ENCODE assay signal across 8 mouse cellular contexts in the genomic region with DNA sequence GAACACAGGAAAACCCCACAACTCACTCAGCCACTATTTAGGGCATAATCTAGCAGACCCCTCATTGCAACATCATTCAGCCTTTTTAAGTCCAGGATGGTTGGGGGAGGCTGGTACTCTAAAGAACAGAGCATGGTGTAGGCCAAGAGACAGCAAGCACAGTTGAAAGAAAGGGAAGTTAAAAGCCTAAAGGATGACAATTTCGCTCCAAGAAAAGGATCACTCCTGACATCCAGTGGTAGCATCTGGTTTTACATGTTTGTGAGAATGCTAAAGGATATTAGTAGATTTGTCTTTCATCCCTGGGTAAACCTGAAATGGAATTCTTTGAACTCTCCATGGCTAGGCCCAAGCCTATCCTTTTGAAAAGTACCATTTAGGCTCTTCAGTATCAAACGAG. TPM values are rescaled to one million over a fixed set of nuclear protein-coding genes. Genes with fewer than 3 reads are reported as not detected.
DNase-seq lines count a peak whose midpoint lies in the region; ATAC-seq lines count a peak whose summit lies in the region.

No protein-coding gene starts in this region.

- intact Hi-C loops in left cerebral cortex, postnatal 4 days (cut with DNase I): loop anchor here (2.0 kb wide), 1 partner anchor 205 kb away; no protein-coding TSS in a partner anchor

- peak; percentile 82 for ATAC-seq in hindbrain, embryonic 14.5 days (ENCODE audit: low FRiP score)

- H3K9ac ChIP-seq in hindbrain, embryonic 14.5 days: no peak overlapping the region

- no peaks in the 10 kb centered on the region for H3K36me3 ChIP-seq in heart, embryonic 10.5 days
- H3K36me3 ChIP-seq in hindbrain, embryonic 14.5 days (replicated peaks; ENCODE audit: control insufficient read depth, insufficient read depth): no peaks in the 10 kb centered on the region

- H3K4me3 ChIP-seq in heart, embryonic 10.5 days: no peak overlapping the region
- H3K4me3 ChIP-seq in hindbrain, embryonic 14.5 days (replicated peaks; ENCODE audit: low read length): no peak overlapping the region

- H3K9me3 ChIP-seq in heart, embryonic 10.5 days: no peaks in the 10 kb centered on the region
- H3K9me3 ChIP-seq in hindbrain, embryonic 14.5 days (ENCODE audit: control insufficient read depth, low read length): no peaks in the 10 kb centered on the region

- no peaks in the 10 kb centered on the region for H3K4me1 ChIP-seq in heart, embryonic 10.5 days
- no peaks in the 10 kb centered on the region for H3K4me1 ChIP-seq in hindbrain, embryonic 14.5 days (replicated peaks; ENCODE audit: control insufficient read depth, insufficient read depth, low read length)

- H3K27ac ChIP-seq in heart, embryonic 10.5 days: no peak overlapping the region
- H3K27ac ChIP-seq in hindbrain, embryonic 14.5 days: no peak overlapping the region

- peak; percentile 8 to 60 for DNase-seq in heart, adult 18-20 months
- no peak for DNase-seq in heart, embryonic 10.5 days (ENCODE audit: low spot score)
- DNase-seq in A20 (ENCODE audit: low read depth, low spot score): peak; percentile 31
- peak; percentile 62 for DNase-seq in brain, adult 2 months (ENCODE audit: low read depth, low spot score)
- DNase-seq in hindbrain, embryonic 14.5 days (ENCODE audit: low spot score): peak; percentile 76
- peak; percentile 7 for DNase-seq in left cerebral cortex, postnatal 4 days
- peak; percentile 6 for DNase-seq in right cerebral cortex, postnatal 4 days
- no peak for DNase-seq in spleen, postnatal 4 days (ENCODE audit: low spot score in 2 of 2)

- H3K27me3 ChIP-seq in heart, embryonic 10.5 days (ENCODE audit: insufficient read depth, poor library complexity, severe bottlenecking): no peaks in the 10 kb centered on the region
- no peaks in the 10 kb centered on the region for H3K27me3 ChIP-seq in hindbrain, embryonic 14.5 days (ENCODE audit: control insufficient read depth, insufficient read depth, low read length)

- WGBS in heart, embryonic 10.5 days: 21% methylated on average over 2 of the region's 2 CpGs
- 36% methylated on average over 2 of the region's 2 CpGs for WGBS in hindbrain, embryonic 14.5 days

- no peak overlapping the region for H3K4me2 ChIP-seq in hindbrain, embryonic 14.5 days (replicated peaks)

RNA-seq across cellular contexts. Expression of a gene that starts 43.9 kb away (rescaled TPM):
- 1 to 10 TPM in 1 of 2 experiments, under 1 TPM in 1; 0.65 to 1.4 TPM for total RNA-seq in heart, adult 18-20 months (2021)
- polyA plus RNA-seq in heart, embryonic 10.5 days (2016; fragmentation: Nextera tagmentation; extraction: Ambion mirVana): 2.2 and 2.6 TPM in 2 replicates
- polyA plus RNA-seq in hindbrain, embryonic 14.5 days (2014; fragmentation: Nextera tagmentation; extraction: Ambion mirVana): 3.5 and 4.8 TPM in 2 replicates
- total RNA-seq in left cerebral cortex, postnatal 4 days (2021): 1 to 10 TPM; 2.0 to 3.0 TPM

Comparison
In these comparisons a context has a peak if more than half of its experiments do, and no peak if none do; other contexts are left out.
1. DNase-seq: peak in heart, adult 18-20 months (2 of 2), A20 (single experiment), brain, adult 2 months (single experiment), hindbrain, embryonic 14.5 days (single experiment), left cerebral cortex, postnatal 4 days (single experiment) and right cerebral cortex, postnatal 4 days (single experiment); none in heart, embryonic 10.5 days (single experiment) and spleen, postnatal 4 days (0 of 2).